8 mouse cellular contexts compared by ENCODE assay signal in the genomic region with DNA sequence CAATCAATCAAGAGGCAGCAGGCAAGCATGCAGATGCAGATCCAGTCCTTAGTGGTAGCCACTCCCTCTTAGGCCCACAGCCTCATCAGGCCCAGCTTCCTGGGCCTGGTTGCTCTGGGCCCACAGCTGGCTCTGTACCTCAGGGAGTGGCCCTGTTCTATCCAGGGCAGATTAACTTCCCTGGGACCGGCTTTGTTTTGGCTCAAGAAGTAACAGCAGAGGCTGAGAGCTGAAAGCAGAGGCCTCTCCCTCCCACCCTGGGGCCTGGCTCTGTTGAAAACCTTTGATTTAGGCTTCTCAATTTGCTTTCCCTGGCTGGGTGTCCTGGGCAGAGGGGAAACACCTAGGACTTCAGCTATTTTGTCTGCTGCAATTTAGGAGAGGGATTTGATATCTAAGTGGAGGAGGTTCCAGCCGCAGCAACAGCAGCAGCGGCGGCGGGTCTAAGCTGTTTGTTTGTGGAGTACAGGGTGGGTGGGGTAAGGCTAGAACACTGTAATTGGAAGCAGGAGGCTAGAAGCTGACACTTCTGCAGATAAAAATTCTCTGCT. TPM values are rescaled to one million over a fixed set of nuclear protein-coding genes. Genes with fewer than 3 reads are reported as not detected.
A peak's percentile ranks its signal among the peaks of the same experiment; 100 is the strongest.
DNase-seq lines count a peak whose midpoint lies in the region; ATAC-seq lines count a peak whose summit lies in the region.

No protein-coding gene starts in this region.

- H3K9me3 ChIP-seq in midbrain, embryonic 11.5 days (ENCODE audit: control insufficient read depth, low read length): no peaks in the 10 kb centered on the region
- no peaks in the 10 kb centered on the region for H3K9me3 ChIP-seq in midbrain, embryonic 14.5 days (ENCODE audit: control insufficient read depth, low read length)
- no peaks in the 10 kb centered on the region for H3K9me3 ChIP-seq in embryonic facial prominence, embryonic 13.5 days
- H3K9me3 ChIP-seq in heart, embryonic 12.5 days (replicated peaks): no peaks in the 10 kb centered on the region
- no peaks in the 10 kb centered on the region for H3K9me3 ChIP-seq in stomach, embryonic 14.5 days (ENCODE audit: control insufficient read depth, low read depth, low read length)

- H3K36me3 ChIP-seq in midbrain, embryonic 11.5 days (ENCODE audit: control insufficient read depth, insufficient read depth, low read length): no peaks in the 10 kb centered on the region
- H3K36me3 ChIP-seq in midbrain, embryonic 14.5 days (ENCODE audit: control insufficient read depth, insufficient read depth, low read length): no peaks in the 10 kb centered on the region
- no peaks in the 10 kb centered on the region for H3K36me3 ChIP-seq in embryonic facial prominence, embryonic 13.5 days
- no peaks in the 10 kb centered on the region for H3K36me3 ChIP-seq in heart, embryonic 12.5 days
- no peaks in the 10 kb centered on the region for H3K36me3 ChIP-seq in stomach, embryonic 14.5 days (ENCODE audit: control insufficient read depth, insufficient read depth, low read length)

- no peak overlapping the region for H3K27ac ChIP-seq in midbrain, embryonic 11.5 days (ENCODE audit: low read depth, low read length)
- no peak overlapping the region for H3K27ac ChIP-seq in midbrain, embryonic 14.5 days (replicated peaks; ENCODE audit: low read depth, low read length)
- peak overlapping the region; percentile 77 for H3K27ac ChIP-seq in embryonic facial prominence, embryonic 13.5 days
- peak overlapping the region; percentile 58 for H3K27ac ChIP-seq in heart, embryonic 12.5 days (ENCODE audit: poor library complexity, severe bottlenecking)
- peak overlapping the region; percentile 7; the same call in 1 of the 2 replicates for H3K27ac ChIP-seq in stomach, embryonic 14.5 days (ENCODE audit: low read length)

- no peak overlapping the region for H3K4me2 ChIP-seq in midbrain, embryonic 11.5 days
- no peak overlapping the region for H3K4me2 ChIP-seq in midbrain, embryonic 14.5 days (ENCODE audit: low read length)
- H3K4me2 ChIP-seq in embryonic facial prominence, embryonic 13.5 days: peak overlapping the region; percentile 0; the same call in 1 of the 2 replicates
- H3K4me2 ChIP-seq in heart, embryonic 12.5 days: no peak overlapping the region; the same call in 1 of the 2 replicates
- no peak overlapping the region for H3K4me2 ChIP-seq in stomach, embryonic 14.5 days (replicated peaks; ENCODE audit: low read depth, low read length)

- no peaks in the 10 kb centered on the region for H3K27me3 ChIP-seq in midbrain, embryonic 11.5 days (ENCODE audit: control insufficient read depth, insufficient read depth, low read length)
- H3K27me3 ChIP-seq in midbrain, embryonic 14.5 days (ENCODE audit: control insufficient read depth, insufficient read depth, low read length): no peaks in the 10 kb centered on the region
- no peaks in the 10 kb centered on the region for H3K27me3 ChIP-seq in embryonic facial prominence, embryonic 13.5 days
- H3K27me3 ChIP-seq in heart, embryonic 12.5 days (replicated peaks): peaks cover 9% of the 10 kb centered on the region; the same call in 1 of the 2 replicates
- no peaks in the 10 kb centered on the region for H3K27me3 ChIP-seq in stomach, embryonic 14.5 days (ENCODE audit: control insufficient read depth, insufficient read depth, low read length)

- no peak for ATAC-seq in midbrain, embryonic 11.5 days (ENCODE audit: low FRiP score)
- ATAC-seq in midbrain, embryonic 14.5 days (ENCODE audit: low FRiP score, low TSS enrichment): no peak
- ATAC-seq in embryonic facial prominence, embryonic 13.5 days (ENCODE audit: insufficient number of reproducible peaks, insufficient read depth, low FRiP score, low TSS enrichment, low read depth): no peak
- no peak for ATAC-seq in heart, embryonic 12.5 days (ENCODE audit: insufficient number of reproducible peaks, low FRiP score)
- peak; percentile 33; the same call in 1 of the 2 replicates for ATAC-seq in stomach, embryonic 14.5 days (ENCODE audit: insufficient number of reproducible peaks, insufficient read depth, low FRiP score, low read depth)
- ATAC-seq in megakaryocyte-erythroid progenitor cell, adult 5-6 weeks (replicated peaks; ENCODE audit: low FRiP score, low TSS enrichment, poor library complexity, severe bottlenecking): no peak

- H3K4me3 ChIP-seq in midbrain, embryonic 11.5 days (ENCODE audit: low read depth, low read length): no peak overlapping the region
- no peak overlapping the region for H3K4me3 ChIP-seq in midbrain, embryonic 14.5 days (replicated peaks; ENCODE audit: low read depth, low read length)
- no peak overlapping the region for H3K4me3 ChIP-seq in embryonic facial prominence, embryonic 13.5 days
- no peak overlapping the region for H3K4me3 ChIP-seq in heart, embryonic 12.5 days
- no peak overlapping the region for H3K4me3 ChIP-seq in stomach, embryonic 14.5 days (ENCODE audit: low read depth, low read length)

- peak overlapping the region; percentile 21; the same call in 1 of the 2 replicates for H3K9ac ChIP-seq in midbrain, embryonic 11.5 days (ENCODE audit: low read length)
- no peak overlapping the region for H3K9ac ChIP-seq in midbrain, embryonic 14.5 days (replicated peaks; ENCODE audit: low read length)
- peak overlapping the region; percentile 32; the same call in 1 of the 2 replicates for H3K9ac ChIP-seq in embryonic facial prominence, embryonic 13.5 days
- peak overlapping the region; percentile 33; the same call in 1 of the 2 replicates for H3K9ac ChIP-seq in heart, embryonic 12.5 days
- H3K9ac ChIP-seq in stomach, embryonic 14.5 days (replicated peaks; ENCODE audit: low read depth, low read length): no peak overlapping the region

- no peak for DNase-seq in midbrain, embryonic 11.5 days (ENCODE audit: low spot score, missing footprints)
- DNase-seq in midbrain, embryonic 14.5 days: no peak
- DNase-seq in cerebellum, postnatal 25 days: no peak
- DNase-seq in right cerebral cortex, postnatal 25 days: no peak

- 19% methylated on average over 5 of the region's 5 CpGs for WGBS in midbrain, embryonic 11.5 days
- WGBS in midbrain, embryonic 14.5 days: 27% methylated on average over 5 of the region's 5 CpGs
- WGBS in embryonic facial prominence, embryonic 13.5 days: 8% methylated on average over 5 of the region's 5 CpGs
- WGBS in heart, embryonic 12.5 days: 17% methylated on average over 5 of the region's 5 CpGs
- WGBS in stomach, embryonic 14.5 days: 24% methylated on average over 5 of the region's 5 CpGs

- H3K4me1 ChIP-seq in midbrain, embryonic 11.5 days (ENCODE audit: control insufficient read depth, insufficient read depth, low read length): peaks cover 4% of the 10 kb centered on the region; the same call in 1 of the 2 replicates
- no peaks in the 10 kb centered on the region for H3K4me1 ChIP-seq in midbrain, embryonic 14.5 days (ENCODE audit: control insufficient read depth, insufficient read depth, low read length)
- H3K4me1 ChIP-seq in embryonic facial prominence, embryonic 13.5 days: peaks cover 46% of the 10 kb centered on the region
- peaks cover 45% of the 10 kb centered on the region for H3K4me1 ChIP-seq in heart, embryonic 12.5 days (replicated peaks)
- peaks cover 3% of the 10 kb centered on the region; the same call in 1 of the 2 replicates for H3K4me1 ChIP-seq in stomach, embryonic 14.5 days (ENCODE audit: control insufficient read depth, insufficient read depth, low read length)

RNA-seq across cellular contexts. Expression of gene Lif, which starts 45.1 kb away (rescaled TPM):
- polyA plus RNA-seq in midbrain, embryonic 11.5 days (2014; fragmentation: Nextera tagmentation; extraction: Ambion mirVana): not detected in 2 replicates
- polyA plus RNA-seq in midbrain, embryonic 14.5 days (2014; fragmentation: Nextera tagmentation; extraction: Ambion mirVana): not detected in 2 replicates
- polyA plus RNA-seq in embryonic facial prominence, embryonic 13.5 days (2015; fragmentation: Nextera tagmentation; extraction: Ambion mirVana): 0.15 and 0.18 TPM in 2 replicates
- 0.24 and 0.63 TPM in 2 replicates for polyA plus RNA-seq in heart, embryonic 12.5 days (2016; fragmentation: Nextera tagmentation; extraction: Ambion mirVana)
- 0.30 and 0.32 TPM in 2 replicates for polyA plus RNA-seq in stomach, embryonic 14.5 days (2014; fragmentation: Nextera tagmentation; extraction: Ambion mirVana)
- not detected in 2 replicates for total RNA-seq in megakaryocyte-erythroid progenitor cell, adult 5-6 weeks (2014; fragmentation: Nextera tagmentation)
- 0.30 and 0.33 TPM in 2 replicates for total RNA-seq in megakaryocyte-erythroid progenitor cell, adult 5-6 weeks (2017)

Comparison
In these comparisons a context has a peak if more than half of its experiments do, and no peak if none do; other contexts are left out.
1. H3K9ac ChIP-seq: peak in midbrain, embryonic 11.5 days (single experiment), embryonic facial prominence, embryonic 13.5 days (single experiment) and heart, embryonic 12.5 days (single experiment); none in midbrain, embryonic 14.5 days (single experiment) and stomach, embryonic 14.5 days (single experiment).
2. H3K27ac ChIP-seq: peak in embryonic facial prominence, embryonic 13.5 days (single experiment), heart, embryonic 12.5 days (single experiment) and stomach, embryonic 14.5 days (single experiment); none in midbrain, embryonic 11.5 days (single experiment) and midbrain, embryonic 14.5 days (single experiment).